Mouse (Mus musculus): ENCODE data around the gene Stfa1. TPM values are rescaled to one million over a fixed set of nuclear protein-coding genes. Genes with fewer than 3 reads are reported as not detected.
"Not testable (repeated sequence)": the region's sequence is repeated elsewhere in the genome, so short reads cannot be mapped to it uniquely, and the experiment has no call there.

Stfa1 gene
- not detected for total RNA-seq (2022)

- DNase-seq (ENCODE audit: low spot score in 2 of 2) = not testable (repeated sequence)
Measured at GRCm38 (mm10) chr16:36276796-36277195, at the start of gene Stfa1. Stfa1 (plus strand) TSS chr16:36276951.

- DNase-seq (ENCODE audit: low spot score in 2 of 2) = not testable (repeated sequence)
Measured at GRCm38 (mm10) chr16:36260585-36260984, 16.2 kb upstream of the Stfa1 start.

DNA sequence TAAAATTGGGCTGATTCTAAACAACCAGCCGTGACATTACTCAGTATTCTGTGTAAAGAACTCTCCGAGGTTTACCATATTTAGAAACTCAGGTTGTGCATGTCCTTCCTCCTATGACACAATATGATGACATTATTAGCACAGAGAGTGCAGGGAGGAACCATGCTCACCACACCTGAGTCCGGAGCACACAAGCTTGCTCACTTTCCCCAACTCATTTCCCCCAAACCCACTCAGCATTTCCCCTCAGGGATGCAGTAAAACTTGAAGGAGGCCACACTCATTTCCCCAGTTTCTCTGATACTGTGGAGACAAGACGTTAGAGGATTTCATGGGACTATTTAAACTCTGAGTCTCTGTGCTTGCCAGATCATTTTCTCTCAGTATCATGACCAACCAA, 12.4 kb downstream of the Stfa1 start:
- no peak for DNase-seq (ENCODE audit: low spot score in 2 of 2)

DNA sequence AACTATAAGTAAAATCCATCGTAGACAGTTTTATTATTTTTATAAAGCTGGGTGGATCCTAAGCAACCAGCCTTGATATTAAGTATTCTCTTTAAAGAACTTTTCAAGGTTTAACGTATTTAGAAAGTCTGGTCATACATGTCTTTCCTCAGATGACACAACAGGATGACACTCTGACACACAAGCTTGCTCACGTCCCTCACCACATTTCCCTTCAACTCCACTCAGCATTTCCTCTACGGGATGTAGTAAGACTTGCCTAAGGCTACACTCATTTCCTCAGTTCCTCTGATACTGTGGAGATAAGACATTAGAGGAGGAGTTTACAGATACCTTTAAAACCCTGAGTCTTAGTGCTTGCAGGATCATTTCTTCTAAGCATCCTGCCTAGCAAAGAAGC, 30.9 kb downstream of the Stfa1 start:
- DNase-seq (ENCODE audit: low spot score in 2 of 2) = no peak

GRCm38 (mm10) chr16:36316111-36316510, 39.4 kb downstream of the Stfa1 start:
- DNase-seq (ENCODE audit: low spot score in 2 of 2) = not testable (repeated sequence)

DNA sequence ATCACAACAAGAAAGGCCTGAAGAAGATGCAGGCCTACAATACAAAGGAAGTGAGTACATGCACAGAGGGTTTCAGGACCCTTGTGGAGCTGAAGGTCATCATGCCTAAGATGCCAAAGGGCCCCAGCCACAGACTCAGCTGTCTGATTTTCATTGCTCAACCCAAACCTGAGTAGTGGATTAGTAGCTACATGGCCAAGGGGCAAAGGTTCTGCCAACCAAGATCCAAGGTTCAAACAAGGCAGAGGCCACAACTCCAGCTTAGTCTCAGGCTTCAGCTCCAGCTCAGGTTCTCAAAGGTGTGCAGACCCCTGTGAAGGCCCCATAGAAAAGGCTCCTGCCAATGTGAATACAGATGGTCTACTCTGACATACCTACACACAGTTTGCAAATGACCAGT, 42.5 kb downstream of the Stfa1 start:
- DNase-seq (ENCODE audit: low spot score in 2 of 2) = no peak

- no peak for DNase-seq (ENCODE audit: low spot score in 2 of 2)
Measured at GRCm38 (mm10) chr16:36334232-36334631, 57.5 kb downstream of the Stfa1 start, which contains the start of gene BC117090. BC117090 (minus strand) TSS chr16:36334332.

Other genes starting within 250 kb of the Stfa1 start
- 1 to 10 TPM; 4.4 to 5.3 (median 5.1) TPM for gene Wdr5b, start 235.8 kb upstream of the Stfa1 start, total RNA-seq (2022)
- 10 to 100 TPM; 51.3 to 65.8 (median 62.1) TPM for gene Fam162a, start 205.4 kb upstream of the Stfa1 start, total RNA-seq (2022)
- gene Ccdc58, start 205.3 kb upstream of the Stfa1 start, total RNA-seq (2022) = 10 to 100 TPM; 15.4 to 22.0 (median 19.1) TPM
- gene Csta1, start 145.7 kb upstream of the Stfa1 start, total RNA-seq (2022) = not detected
- gene Stfa2l1, start 120.1 kb upstream of the Stfa1 start, total RNA-seq (2022) = not detected
- gene Gm5483, start 92.7 kb upstream of the Stfa1 start, total RNA-seq (2022) = not detected
- not detected for gene Gm5416, start 66.5 kb upstream of the Stfa1 start, total RNA-seq (2022)
- not detected for gene 2010005H15Rik, start 55.5 kb upstream of the Stfa1 start, total RNA-seq (2022)
- not detected for gene BC117090, start 57.4 kb downstream of the Stfa1 start, total RNA-seq (2022)
- not detected for gene BC100530, start 90.8 kb downstream of the Stfa1 start, total RNA-seq (2022)
- not detected for gene Stfa2, start 131.5 kb downstream of the Stfa1 start, total RNA-seq (2022)
- gene Stfa3, start 178.4 kb downstream of the Stfa1 start, total RNA-seq (2022) = not detected